Mouse (Mus musculus): ENCODE results near the gene Tubb2a. TPM values are rescaled to one million over a fixed set of nuclear protein-coding genes. Genes with fewer than 3 reads are reported as not detected.

The Tubb2a gene
- total and polyA plus RNA-seq, 2 experiments from 2014 or later: 3,562 to 6,578 TPM

GRCm38 (mm10) chr13:34054983-34055382, 22.8 kb downstream of the Tubb2a start:
- ATAC-seq (no peak), DNase-seq (ENCODE audit: low spot score) (no peak)
- Histone ChIP-seq H3K9me3 (ENCODE audit: low read length) (no peaks in the 10 kb centered on the region), H3K4me1 (ENCODE audit: insufficient read depth, low read length) (no peaks in the 10 kb centered on the region), H3K4me2 (ENCODE audit: low read depth, low read length) (no peak overlapping the region), H3K27me3 (ENCODE audit: insufficient read depth, low read length) (no peaks in the 10 kb centered on the region), H3K36me3 (ENCODE audit: insufficient read depth, low read length) (peaks cover 13% of the 10 kb centered on the region; the same call in 1 of the 2 replicates), H3K4me3 (ENCODE audit: low read length) (no peak overlapping the region), H3K27ac (no peak overlapping the region), H3K9ac (replicated peaks; ENCODE audit: low read length) (no peak overlapping the region)
- WGBS: 87% methylated on average over 3 of the region's 3 CpGs
- no peak for TF ChIP-seq CTCF (IDR thresholded peaks at IDR 0.05; ENCODE audit: low read depth)

DNA sequence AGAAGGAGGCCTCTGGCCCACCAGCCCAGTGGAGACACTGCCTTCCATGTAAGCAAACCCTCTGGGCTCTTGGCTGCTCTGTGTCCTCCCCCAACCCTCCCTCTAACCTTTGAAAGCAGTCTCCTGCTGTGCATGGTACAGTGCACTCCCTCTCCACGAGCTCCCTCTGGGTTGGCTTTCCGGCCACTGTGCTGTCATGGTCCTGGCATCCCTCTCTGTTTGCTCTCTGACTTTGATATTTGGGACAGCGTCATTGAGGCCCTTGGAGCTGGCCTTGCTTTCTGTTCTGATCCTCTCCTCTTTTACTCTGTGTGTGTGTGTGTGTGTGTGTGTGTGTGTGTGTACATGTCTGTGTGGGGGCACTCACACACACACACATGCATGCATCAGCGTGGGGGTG, 23.4 kb downstream of the Tubb2a start:
- H3K36me3 ChIP-seq (ENCODE audit: insufficient read depth, low read length): peaks cover 13% of the 10 kb centered on the region; the same call in 1 of the 2 replicates

GRCm38 (mm10) chr13:34053673-34054282, 24.0 kb downstream of the Tubb2a start:
- ATAC-seq: no peak
- TF ChIP-seq CTCF (IDR thresholded peaks at IDR 0.05; ENCODE audit: low read depth): no peak
- no peaks in the 10 kb centered on the region for H3K4me1 ChIP-seq (ENCODE audit: insufficient read depth, low read length)
- H3K27ac ChIP-seq: no peak overlapping the region
- no peak for DNase-seq (ENCODE audit: low spot score)
- H3K27me3 ChIP-seq (ENCODE audit: insufficient read depth, low read length): no peaks in the 10 kb centered on the region
- H3K9me3 ChIP-seq (ENCODE audit: low read length): no peaks in the 10 kb centered on the region
- WGBS: 81% methylated on average over 13 of the region's 13 CpGs
- peaks cover 13% of the 10 kb centered on the region; the same call in 1 of the 2 replicates for H3K36me3 ChIP-seq (ENCODE audit: insufficient read depth, low read length)
- no peak overlapping the region for H3K4me3 ChIP-seq (ENCODE audit: low read length)
- H3K4me2 ChIP-seq (ENCODE audit: low read depth, low read length): no peak overlapping the region
- no peak overlapping the region for H3K9ac ChIP-seq (replicated peaks; ENCODE audit: low read length)

More for the DNA sequence above, 23.4 kb downstream of the Tubb2a start:
- Histone ChIP-seq H3K4me1 (ENCODE audit: insufficient read depth, low read length) (no peaks in the 10 kb centered on the region), H3K4me3 (ENCODE audit: low read length) (no peak overlapping the region), H3K9me3 (ENCODE audit: low read length) (no peaks in the 10 kb centered on the region), H3K9ac (replicated peaks; ENCODE audit: low read length) (no peak overlapping the region), H3K4me2 (ENCODE audit: low read depth, low read length) (no peak overlapping the region), H3K27me3 (ENCODE audit: insufficient read depth, low read length) (no peaks in the 10 kb centered on the region), H3K27ac (no peak overlapping the region)
- DNase-seq (ENCODE audit: low spot score) (no peak), ATAC-seq (0 out of 2 replicates have a peak, but pooled peaks have one; percentile 24)
- WGBS: 59% methylated on average over 4 of the region's 4 CpGs
- TF ChIP-seq CTCF (IDR thresholded peaks at IDR 0.05; ENCODE audit: low read depth): no peak

GRCm38 (mm10) chr13:34051692-34052091, 26.1 kb downstream of the Tubb2a start:
- no peaks in the 10 kb centered on the region for H3K4me1 ChIP-seq (ENCODE audit: insufficient read depth, low read length)
- no peak overlapping the region for H3K4me3 ChIP-seq (ENCODE audit: low read length)
- no peaks in the 10 kb centered on the region for H3K27me3 ChIP-seq (ENCODE audit: insufficient read depth, low read length)
- ATAC-seq (no peak), DNase-seq (ENCODE audit: low spot score) (no peak)
- H3K9me3 ChIP-seq (ENCODE audit: low read length): no peaks in the 10 kb centered on the region
- no peak for TF ChIP-seq CTCF (IDR thresholded peaks at IDR 0.05; ENCODE audit: low read depth)
- H3K36me3 ChIP-seq (ENCODE audit: insufficient read depth, low read length): peaks cover 18% of the 10 kb centered on the region; the same call in 1 of the 2 replicates
- H3K27ac ChIP-seq: no peak overlapping the region
- H3K9ac ChIP-seq (replicated peaks; ENCODE audit: low read length): no peak overlapping the region
- H3K4me2 ChIP-seq (ENCODE audit: low read depth, low read length): no peak overlapping the region
- 93% methylated on average over 3 of the region's 3 CpGs for WGBS

DNA sequence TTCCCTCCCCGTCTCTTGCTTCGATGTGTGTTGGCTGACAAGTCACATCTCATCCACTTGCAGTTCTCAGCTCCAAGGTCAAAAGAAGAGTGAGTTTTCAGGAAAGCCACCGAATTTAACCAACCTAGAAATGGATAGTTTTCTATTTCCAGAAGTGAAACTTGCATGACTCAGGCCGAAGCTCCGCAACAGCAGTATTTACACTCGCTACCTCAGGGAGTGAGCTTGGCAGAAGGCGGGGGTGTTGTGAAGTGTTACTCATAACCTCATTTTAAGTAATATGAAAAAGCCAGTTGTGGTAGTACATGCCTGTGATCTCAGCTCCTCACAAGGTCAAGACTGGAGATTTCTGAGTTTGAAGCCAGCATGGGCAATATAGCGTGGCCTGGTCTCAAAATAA, 27.3 kb downstream of the Tubb2a start:
- Histone ChIP-seq H3K36me3 (ENCODE audit: insufficient read depth, low read length) (peaks cover 14% of the 10 kb centered on the region; the same call in 1 of the 2 replicates), H3K4me2 (ENCODE audit: low read depth, low read length) (no peak overlapping the region), H3K27ac (no peak overlapping the region), H3K4me1 (ENCODE audit: insufficient read depth, low read length) (no peaks in the 10 kb centered on the region), H3K4me3 (ENCODE audit: low read length) (no peak overlapping the region), H3K9me3 (ENCODE audit: low read length) (no peaks in the 10 kb centered on the region), H3K27me3 (ENCODE audit: insufficient read depth, low read length) (no peaks in the 10 kb centered on the region), H3K9ac (replicated peaks; ENCODE audit: low read length) (no peak overlapping the region)
- 96% methylated on average over 8 of the region's 8 CpGs for WGBS
- TF ChIP-seq CTCF (IDR thresholded peaks at IDR 0.05; ENCODE audit: low read depth): no peak
- DNase-seq (ENCODE audit: low spot score) (no peak), ATAC-seq (no peak)

GRCm38 (mm10) chr13:34047526-34047925, 30.3 kb downstream of the Tubb2a start:
- ATAC-seq: no peak
- H3K4me1 ChIP-seq (ENCODE audit: insufficient read depth, low read length): no peaks in the 10 kb centered on the region
- H3K9me3 ChIP-seq (ENCODE audit: low read length): no peaks in the 10 kb centered on the region
- H3K4me3 ChIP-seq (ENCODE audit: low read length): no peak overlapping the region
- WGBS: 84% methylated on average over 3 of the region's 3 CpGs
- 0 out of 2 replicates have a peak, but pooled peaks cover 6% of the 10 kb centered on the region for H3K36me3 ChIP-seq (ENCODE audit: insufficient read depth, low read length)
- H3K9ac ChIP-seq (replicated peaks; ENCODE audit: low read length): no peak overlapping the region
- no peak overlapping the region for H3K27ac ChIP-seq
- DNase-seq (ENCODE audit: low spot score): no peak
- no peak overlapping the region for H3K4me2 ChIP-seq (ENCODE audit: low read depth, low read length)
- TF ChIP-seq CTCF (IDR thresholded peaks at IDR 0.05; ENCODE audit: low read depth): no peak
- no peaks in the 10 kb centered on the region for H3K27me3 ChIP-seq (ENCODE audit: insufficient read depth, low read length)

- no peaks in the 10 kb centered on the region for H3K9me3 ChIP-seq (ENCODE audit: low read length)
- 0 out of 2 replicates have a peak, but pooled peaks cover 5% of the 10 kb centered on the region for H3K36me3 ChIP-seq (ENCODE audit: insufficient read depth, low read length)
- DNase-seq (ENCODE audit: low spot score) (peak; percentile 95), ATAC-seq (peak; percentile 95)
- H3K4me3 ChIP-seq (ENCODE audit: low read length): no peak overlapping the region
- H3K9ac ChIP-seq (replicated peaks; ENCODE audit: low read length): no peak overlapping the region
- no peak overlapping the region for H3K27ac ChIP-seq
- H3K4me2 ChIP-seq (ENCODE audit: low read depth, low read length): no peak overlapping the region
- H3K27me3 ChIP-seq (ENCODE audit: insufficient read depth, low read length): no peaks in the 10 kb centered on the region
- H3K4me1 ChIP-seq (ENCODE audit: insufficient read depth, low read length): no peaks in the 10 kb centered on the region
- TF ChIP-seq CTCF (IDR thresholded peaks at IDR 0.05; ENCODE audit: low read depth): peak; percentile 96
- WGBS: 38% methylated on average over 11 of the region's 11 CpGs
These were observed 31.3 kb downstream of the Tubb2a start for GRCm38 (mm10) chr13:34046421-34047012.
